Mouse (Mus musculus) megakaryocyte, embryonic 14.5 days (primary cell): ENCODE measurements around the gene Gtf2ird1.

Source experiments
- FLI1 ChIP-seq: IDR thresholded peaks from 2 replicates; pipeline ENCODE4 v1.6.1; 2012; ENCODE audit warnings: low read length, inconsistent platforms, mixed read lengths
- GATA1 ChIP-seq: IDR thresholded peaks from 3 replicates; pipeline ENCODE4 v1.6.1; 2012; ENCODE audit warnings: mixed read lengths, low read length, inconsistent platforms, borderline replicate concordance

- TF ChIP-seq GATA1 (no peak), FLI1 (no peak)
Measured at GRCm38 (mm10) chr5:134456503-134456962, at the start of gene Gtf2ird1.
